8 mouse cellular contexts compared by ENCODE assay signal in the genomic region with DNA sequence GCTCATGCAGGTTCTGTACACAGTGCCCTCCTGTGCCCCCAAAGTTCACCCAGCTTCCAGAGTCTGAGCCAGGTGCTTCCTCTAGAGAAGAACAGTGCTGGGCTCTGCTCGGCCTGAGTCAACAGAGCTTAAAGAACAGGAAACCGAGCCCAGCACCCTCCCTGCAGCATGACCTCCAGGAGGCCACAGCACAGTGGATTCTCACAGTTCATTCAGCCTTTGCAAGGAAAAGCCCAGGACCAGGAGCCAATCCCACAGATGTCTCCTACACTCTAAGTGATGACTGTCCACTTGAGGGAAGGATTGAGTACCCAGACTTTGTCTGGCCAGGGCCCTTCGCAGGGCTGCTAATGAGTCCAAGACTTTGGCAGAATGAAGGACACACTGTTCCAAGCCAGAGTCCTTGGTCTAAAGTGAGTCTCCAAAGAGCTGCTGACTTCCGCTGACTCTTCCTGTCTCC.
DNase-seq lines count a peak whose midpoint lies in the region; ATAC-seq and TF ChIP-seq lines count a peak whose summit lies in the region.

No protein-coding gene starts in this region.

- no peak overlapping the region for H3K9ac ChIP-seq in heart, embryonic 14.5 days (ENCODE audit: low read length)
- H3K9ac ChIP-seq in kidney, embryonic 16.5 days (replicated peaks; ENCODE audit: low read length), result no peak overlapping the region; the same call in 1 of the 2 replicates

- no peak for TF ChIP-seq POLR2A in bone marrow, adult 2 months (IDR thresholded peaks at IDR 0.05; ENCODE audit: borderline replicate concordance, control insufficient read depth, low read depth, low read length)

- TF ChIP-seq CTCF in left cerebral cortex, adult 2 months (IDR thresholded peaks at IDR 0.05), result no peak; the same call in 1 of the 2 replicates
- TF ChIP-seq CTCF in bone marrow, adult 2 months (IDR thresholded peaks at IDR 0.05; ENCODE audit: control insufficient read depth, insufficient read depth, low read length), result no peak

- no peak overlapping the region for H3K4me3 ChIP-seq in left cerebral cortex, adult 2 months
- H3K4me3 ChIP-seq in bone marrow, adult 2 months (replicated peaks; ENCODE audit: control insufficient read depth, low read depth, low read length), result no peak overlapping the region
- no peak overlapping the region for H3K4me3 ChIP-seq in heart, embryonic 14.5 days (ENCODE audit: control insufficient read depth in 1 of 2, insufficient read depth in 1 of 2, low read depth in 1 of 2, low read length in 2 of 2)
- no peak overlapping the region for H3K4me3 ChIP-seq in kidney, embryonic 16.5 days (ENCODE audit: low read length)

- H3K4me1 ChIP-seq in bone marrow, adult 2 months (ENCODE audit: control insufficient read depth, insufficient read depth, low read length), result peaks cover 1% of the 10 kb centered on the region; the same call in 1 of the 2 replicates
- H3K4me1 ChIP-seq in heart, embryonic 14.5 days (ENCODE audit: control insufficient read depth in 2 of 2, insufficient read depth in 2 of 2, low read length in 2 of 2), result peaks cover 23 to 46% of the 10 kb centered on the region in 2 experiments
- H3K4me1 ChIP-seq in kidney, embryonic 16.5 days (ENCODE audit: insufficient read depth, low read length), result peaks cover 24% of the 10 kb centered on the region

- no peaks in the 10 kb centered on the region for H3K9me3 ChIP-seq in heart, embryonic 14.5 days (ENCODE audit: control insufficient read depth, low read length)
- no peaks in the 10 kb centered on the region for H3K9me3 ChIP-seq in kidney, embryonic 16.5 days (ENCODE audit: low read length)

- no peak for DNase-seq in left cerebral cortex, adult 2 months (ENCODE audit: extremely low spot score in 1 of 2, low spot score in 2 of 2)
- no peak for DNase-seq in left cerebral cortex, adult 11 months (ENCODE audit: low spot score)
- peak; percentile 72 for DNase-seq in lung, postnatal 25 days (ENCODE audit: low spot score)
- DNase-seq in thymus, postnatal 4 days, result peak; percentile 74
- DNase-seq in T-cell, adult 2 months (ENCODE audit: low spot score), result no peak

- peak overlapping the region; percentile 45; the same call in 1 of the 2 replicates for H3K27ac ChIP-seq in left cerebral cortex, adult 2 months
- peak overlapping the region; percentile 5; the same call in 1 of the 2 replicates for H3K27ac ChIP-seq in bone marrow, adult 2 months (ENCODE audit: control insufficient read depth, insufficient read depth, low read depth, low read length, poor library complexity)
- H3K27ac ChIP-seq in heart, embryonic 14.5 days (replicated peaks in 1 of 2; ENCODE audit: control insufficient read depth in 1 of 2, insufficient read depth in 1 of 2, low read depth in 2 of 2, low read length in 2 of 2), result peak overlapping the region; percentile 81 to 87
- peak overlapping the region; percentile 68 for H3K27ac ChIP-seq in kidney, embryonic 16.5 days (ENCODE audit: low read length)

- no peaks in the 10 kb centered on the region for H3K36me3 ChIP-seq in heart, embryonic 14.5 days (ENCODE audit: control insufficient read depth, insufficient read depth, low read length)
- H3K36me3 ChIP-seq in kidney, embryonic 16.5 days (ENCODE audit: insufficient read depth, low read length), result no peaks in the 10 kb centered on the region

- ATAC-seq in heart, embryonic 14.5 days (ENCODE audit: insufficient number of reproducible peaks, insufficient read depth, low FRiP score, low read depth), result peak; percentile 80
- ATAC-seq in kidney, embryonic 16.5 days (ENCODE audit: low FRiP score, low TSS enrichment), result peak; percentile 86

- H3K27me3 ChIP-seq in heart, embryonic 14.5 days (ENCODE audit: control insufficient read depth, insufficient read depth, low read length), result no peaks in the 10 kb centered on the region
- H3K27me3 ChIP-seq in kidney, embryonic 16.5 days (ENCODE audit: insufficient read depth, low read length), result no peaks in the 10 kb centered on the region

- H3K4me2 ChIP-seq in heart, embryonic 14.5 days (ENCODE audit: low read length), result no peak overlapping the region
- H3K4me2 ChIP-seq in kidney, embryonic 16.5 days (replicated peaks; ENCODE audit: low read depth, low read length), result no peak overlapping the region

- intact Hi-C loops in left cerebral cortex, adult 2 months (cut with DNase I), result no loop called here

- 25% methylated on average over 4 of the region's 4 CpGs for WGBS in bone marrow, adult 2 months
- 24% methylated on average over 4 of the region's 4 CpGs for WGBS in heart, embryonic 14.5 days
- 38% methylated on average over 4 of the region's 4 CpGs for WGBS in kidney, embryonic 16.5 days

Comparison
In these comparisons a context has a peak if more than half of its experiments do, and no peak if none do; other contexts are left out.
1. DNase-seq: peak in lung, postnatal 25 days (single experiment) and thymus, postnatal 4 days (single experiment); none in left cerebral cortex, adult 2 months (0 of 2), left cerebral cortex, adult 11 months (single experiment) and T-cell, adult 2 months (single experiment).
2. H3K27ac ChIP-seq: peak in every context shown above with its lines; median percentile 84 in heart, embryonic 14.5 days; 68 in kidney, embryonic 16.5 days; 45 in left cerebral cortex, adult 2 months; 5 in bone marrow, adult 2 months.